Mouse (Mus musculus) neural tube, embryonic 14.5 days (tissue): ENCODE results near the gene Ripply1. TPM values are rescaled to one million over a fixed set of nuclear protein-coding genes. Genes with fewer than 3 reads are reported as not detected.
"Not testable (repeated sequence)": the region's sequence is repeated elsewhere in the genome, so short reads cannot be mapped to it uniquely, and the experiment has no call there.

ENCODE experiments used
- ATAC-seq: fragments of 200-750 bp; cut with Nextera tagmentation; 2 replicates; pipeline ENCODE4 v1.8.0; 2017; ENCODE audit warnings: low read depth, mild to moderate bottlenecking, moderate TSS enrichment, moderate library complexity
- H3K27ac ChIP-seq: fragments of 300-500 bp; sonication (generic); 2 replicates; pipeline ENCODE4 v1.5.1; 2014; ENCODE audit warnings: low read depth, mild to moderate bottlenecking, control low read depth, low read length, moderate library complexity, mixed read lengths
- H3K27me3 ChIP-seq: fragments of 300-500 bp; sonication (generic); 2 replicates; pipeline ENCODE4 v1.6.1; 2014; ENCODE audit warnings: low read length; ENCODE audit not compliant: control insufficient read depth, insufficient read depth
- H3K36me3 ChIP-seq: fragments of 300-500 bp; sonication (generic); 2 replicates; pipeline ENCODE4 v1.6.1; 2014; ENCODE audit warnings: low read length, mixed read lengths; ENCODE audit not compliant: control insufficient read depth, insufficient read depth
- H3K4me1 ChIP-seq: fragments of 300-500 bp; sonication (generic); 2 replicates; pipeline ENCODE4 v1.6.1; 2014; ENCODE audit warnings: low read length; ENCODE audit not compliant: control insufficient read depth, insufficient read depth
- H3K4me2 ChIP-seq: fragments of 300-500 bp; sonication (generic); 2 replicates; pipeline ENCODE4 v1.6.1; 2014; ENCODE audit warnings: mild to moderate bottlenecking, low read depth, low read length, control low read depth
- H3K4me3 ChIP-seq: fragments of 300-500 bp; sonication (generic); 2 replicates; pipeline ENCODE4 v1.5.1; 2014; ENCODE audit warnings: low read depth, low read length, control low read depth, mixed read lengths
- H3K9ac ChIP-seq: fragments of 300-500 bp; sonication (generic); replicated peaks from 2 replicates; pipeline ENCODE4 v1.6.1; 2014; ENCODE audit warnings: low read depth, mild to moderate bottlenecking, control low read depth, low read length, mixed read lengths
- H3K9me3 ChIP-seq: fragments of 300-500 bp; sonication (generic); 2 replicates; pipeline ENCODE4 v1.6.1; 2016; ENCODE audit warnings: low read length; ENCODE audit not compliant: control insufficient read depth
- WGBS: fragments of 180-500 bp; shearing (Covaris S2); extraction: QIAGEN DNeasy Blood & Tissue Kit; methylation state at CpG from one replicate; pipeline ENCODE4 v1.1.7; 2014; 5-methylcytosine and 5-hydroxymethylcytosine counted together
- polyA plus RNA-seq: library from polyadenylated mRNA; unstranded; fragments of >200 nt; fragmentation: Nextera tagmentation; extraction: Ambion mirVana; gene quantifications from 2 replicates; pipeline ENCODE4 v1.2.1, GENCODE M21; 2014

The Ripply1 gene
- polyA plus RNA-seq, 1 experiment from 2014 or later, result not detected

- 34% methylated on average over 18 of the region's 18 CpGs for WGBS
- peak; percentile 21; the same call in 1 of the 2 replicates for ATAC-seq
- H3K4me1 ChIP-seq, result no peaks in the 10 kb centered on the region
- no peak overlapping the region for H3K4me3 ChIP-seq
- H3K9ac ChIP-seq, result no peak overlapping the region
- H3K9me3 ChIP-seq, result no peaks in the 10 kb centered on the region
- no peaks in the 10 kb centered on the region for H3K27me3 ChIP-seq
- H3K36me3 ChIP-seq, result no peaks in the 10 kb centered on the region
- H3K27ac ChIP-seq, result no peak overlapping the region
- no peak overlapping the region for H3K4me2 ChIP-seq
Observed at GRCm38 (mm10) chrX:139774309-139775083, 7.7 kb downstream of the Ripply1 start.

DNA sequence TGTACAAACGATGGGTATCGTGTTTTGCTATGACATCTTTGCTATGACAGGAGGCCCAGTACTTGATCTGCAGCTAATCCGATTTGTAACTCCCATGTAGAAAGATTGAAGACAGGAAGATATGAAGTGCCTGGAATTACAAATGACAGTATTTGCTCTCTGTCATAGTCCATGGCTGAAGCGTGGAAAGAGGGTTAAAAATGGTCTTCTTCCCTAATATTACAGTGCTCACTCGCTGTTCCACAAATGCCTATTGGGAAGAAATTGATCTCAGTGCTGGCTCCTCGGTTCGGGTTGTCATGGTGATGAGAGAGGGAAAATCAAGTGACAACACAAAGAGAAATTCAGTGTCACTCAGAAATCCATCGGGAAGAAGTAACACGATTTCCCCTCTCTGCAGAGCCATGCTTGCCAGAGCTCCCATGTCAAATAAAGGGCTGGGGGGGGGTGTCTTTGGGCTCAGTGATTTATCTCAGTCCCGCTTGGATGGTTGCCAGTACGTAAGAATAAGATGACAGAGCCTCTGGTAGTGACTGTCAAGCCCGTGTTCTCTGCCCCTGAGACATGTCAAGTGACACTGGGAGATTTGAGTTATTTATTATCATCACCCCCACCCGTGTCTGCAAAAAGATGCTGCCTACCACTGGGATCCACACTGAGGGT is 12.0 kb downstream of the Ripply1 start:
- WGBS, result 61% methylated on average over 13 of the region's 13 CpGs
- H3K27ac ChIP-seq, result no peak overlapping the region
- no peak overlapping the region for H3K9ac ChIP-seq
- H3K4me3 ChIP-seq, result no peak overlapping the region
- no peak overlapping the region for H3K4me2 ChIP-seq
- no peaks in the 10 kb centered on the region for H3K27me3 ChIP-seq
- no peaks in the 10 kb centered on the region for H3K4me1 ChIP-seq
- no peaks in the 10 kb centered on the region for H3K36me3 ChIP-seq
- no peaks in the 10 kb centered on the region for H3K9me3 ChIP-seq
- ATAC-seq, result no peak

GRCm38 (mm10) chrX:139762546-139762945 is 19.6 kb downstream of the Ripply1 start:
- Histone ChIP-seq H3K36me3 (no peaks in the 10 kb centered on the region), H3K9me3 (no peaks in the 10 kb centered on the region), H3K4me3 (no peak overlapping the region), H3K4me1 (no peaks in the 10 kb centered on the region), H3K27ac (no peak overlapping the region), H3K9ac (no peak overlapping the region), H3K27me3 (no peaks in the 10 kb centered on the region), H3K4me2 (no peak overlapping the region)
- 89% methylated on average over 2 of the region's 2 CpGs for WGBS
- ATAC-seq, result no peak

GRCm38 (mm10) chrX:139758634-139759033 is 23.5 kb downstream of the Ripply1 start:
- H3K27me3 ChIP-seq, H3K4me3 ChIP-seq, ATAC-seq, H3K27ac ChIP-seq, H3K4me1 ChIP-seq, H3K36me3 ChIP-seq, H3K4me2 ChIP-seq, H3K9me3 ChIP-seq, H3K9ac ChIP-seq: not testable (repeated sequence)
- WGBS, result 83% methylated on average over 3 of the region's 3 CpGs

- Histone ChIP-seq H3K4me1 (no peaks in the 10 kb centered on the region), H3K27ac (no peak overlapping the region), H3K36me3 (no peaks in the 10 kb centered on the region), H3K4me3 (no peak overlapping the region), H3K27me3 (no peaks in the 10 kb centered on the region), H3K4me2 (no peak overlapping the region), H3K9me3 (no peaks in the 10 kb centered on the region), H3K9ac (no peak overlapping the region)
- no peak for ATAC-seq
- WGBS, result 4% methylated on average over 1 of the region's 1 CpGs
Observed at GRCm38 (mm10) chrX:139751855-139752254, 30.3 kb downstream of the Ripply1 start.

DNA sequence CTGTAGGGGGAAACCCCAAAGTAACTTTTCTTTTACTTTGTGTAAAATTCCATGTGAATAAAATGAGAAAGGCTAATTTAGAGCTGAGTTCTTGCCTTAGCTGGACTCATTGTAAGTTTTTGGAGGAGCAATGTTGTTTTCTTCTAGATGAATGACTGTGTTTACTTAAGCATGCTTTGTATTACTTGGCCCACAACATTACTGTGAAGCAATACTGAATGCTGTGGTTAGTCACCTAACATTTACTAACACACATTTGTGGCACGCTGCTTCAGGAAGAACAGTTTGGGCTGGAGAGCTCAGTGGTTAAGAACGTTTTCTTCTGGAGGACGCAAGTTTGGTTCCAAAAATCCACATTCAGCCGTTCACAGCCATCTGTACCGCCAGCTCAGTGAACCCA is 45.1 kb downstream of the Ripply1 start:
- ATAC-seq, result no peak
- no peak overlapping the region for H3K9ac ChIP-seq
- WGBS, result 84% methylated on average over 5 of the region's 5 CpGs
- H3K4me3 ChIP-seq, result no peak overlapping the region
- no peaks in the 10 kb centered on the region for H3K36me3 ChIP-seq
- no peak overlapping the region for H3K4me2 ChIP-seq
- no peaks in the 10 kb centered on the region for H3K27me3 ChIP-seq
- H3K9me3 ChIP-seq, result no peaks in the 10 kb centered on the region
- no peak overlapping the region for H3K27ac ChIP-seq
- H3K4me1 ChIP-seq, result no peaks in the 10 kb centered on the region

- Histone ChIP-seq H3K9ac (no peak overlapping the region), H3K36me3 (no peaks in the 10 kb centered on the region), H3K4me1 (no peaks in the 10 kb centered on the region), H3K27ac (no peak overlapping the region), H3K4me3 (no peak overlapping the region), H3K27me3 (no peaks in the 10 kb centered on the region), H3K9me3 (no peaks in the 10 kb centered on the region), H3K4me2 (no peak overlapping the region)
- 80% methylated on average over 3 of the region's 3 CpGs for WGBS
- no peak for ATAC-seq
Observed at GRCm38 (mm10) chrX:139730541-139730940, 51.6 kb downstream of the Ripply1 start.

Other genes with a start within 250 kb of the Ripply1 start
- gene Rnf128, start 219.0 kb downstream of the Ripply1 start, polyA plus RNA-seq, result 3.6 and 5.5 TPM in 2 replicates
- 0.23 and 0.46 TPM in 2 replicates for gene Tbc1d8b, start 97.4 kb downstream of the Ripply1 start, polyA plus RNA-seq
- gene Gm15013, start 67.9 kb downstream of the Ripply1 start, polyA plus RNA-seq, result not detected in 2 replicates
- not detected in 2 replicates for gene Cldn2, start 18.5 kb upstream of the Ripply1 start, polyA plus RNA-seq
- gene Morc4, start 89.3 kb upstream of the Ripply1 start, polyA plus RNA-seq, result 4.2 and 7.5 TPM in 2 replicates
- 9.4 TPM in 2 replicates for gene Rbm41, start 216.2 kb upstream of the Ripply1 start, polyA plus RNA-seq